Mouse (Mus musculus): Measurements from ENCODE around the gene Scd2. TPM values are rescaled to one million over a fixed set of nuclear protein-coding genes. Genes with fewer than 3 reads are reported as not detected.
"Not testable (repeated sequence)": the region's sequence is repeated elsewhere in the genome, so short reads cannot be mapped to it uniquely, and the experiment has no call there.

Gene Scd2
- polyA plus RNA-seq, 1 experiment from 2014 or later, result 290 TPM

DNA sequence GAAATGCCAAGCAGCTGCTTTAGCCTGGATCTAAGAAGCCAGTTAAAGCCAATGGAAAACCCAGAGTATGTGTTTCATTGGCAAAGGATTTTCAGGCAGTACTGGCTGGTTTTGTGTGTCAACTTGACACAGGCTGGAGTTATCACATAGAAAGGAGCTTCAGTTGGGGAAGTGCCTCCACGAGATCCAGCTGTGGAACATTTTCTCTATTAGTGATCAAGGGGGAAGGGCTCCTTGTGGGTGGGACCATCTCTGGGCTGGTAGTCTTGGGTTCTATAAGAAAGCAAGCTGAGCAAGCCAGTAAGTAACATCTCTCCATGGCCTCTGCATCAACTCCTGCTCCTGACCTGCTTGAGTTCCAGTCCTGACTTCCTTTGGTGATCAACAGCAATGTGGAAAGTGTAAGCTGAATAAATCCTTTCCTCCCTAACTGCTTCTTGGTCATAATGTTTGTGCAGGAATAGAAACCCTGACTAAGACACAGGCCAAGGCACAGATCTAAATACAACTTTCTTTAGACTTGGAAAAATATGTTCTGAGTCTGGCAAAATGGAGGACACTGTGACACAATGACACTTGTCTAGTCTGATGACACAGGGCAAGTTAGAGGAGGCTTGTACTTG is 11.5 kb upstream of the Scd2 start:
- not testable (repeated sequence) for H3K4me3 ChIP-seq (replicated peaks; ENCODE audit: low read length); H3K36me3 ChIP-seq (ENCODE audit: control insufficient read depth, insufficient read depth); H3K4me2 ChIP-seq (ENCODE audit: low read length); H3K27me3 ChIP-seq (replicated peaks; ENCODE audit: control insufficient read depth, insufficient read depth, low read length); H3K9me3 ChIP-seq (ENCODE audit: control insufficient read depth, low read length); H3K9ac ChIP-seq (replicated peaks; ENCODE audit: low read depth, low read length); H3K27ac ChIP-seq (ENCODE audit: low read length); ATAC-seq
- peaks cover 30% of the 10 kb centered on the region for H3K4me1 ChIP-seq (replicated peaks; ENCODE audit: control insufficient read depth, insufficient read depth, low read length)
- 29% methylated on average over 1 of the region's 1 CpGs for WGBS

GRCm38 (mm10) chr19:44282534-44283156 is 10.8 kb upstream of the Scd2 start:
- Histone ChIP-seq H3K9me3 (ENCODE audit: control insufficient read depth, low read length) (no peaks in the 10 kb centered on the region), H3K4me1 (replicated peaks; ENCODE audit: control insufficient read depth, insufficient read depth, low read length) (peaks cover 25% of the 10 kb centered on the region), H3K27me3 (replicated peaks; ENCODE audit: control insufficient read depth, insufficient read depth, low read length) (no peaks in the 10 kb centered on the region), H3K27ac (ENCODE audit: low read length) (peak overlapping the region; percentile 23; the same call in 1 of the 2 replicates), H3K4me3 (replicated peaks; ENCODE audit: low read length) (no peak overlapping the region), H3K36me3 (ENCODE audit: control insufficient read depth, insufficient read depth) (no peaks in the 10 kb centered on the region), H3K4me2 (ENCODE audit: low read length) (no peak overlapping the region), H3K9ac (replicated peaks; ENCODE audit: low read depth, low read length) (no peak overlapping the region)
- no peak for ATAC-seq
- 21% methylated on average over 9 of the region's 9 CpGs for WGBS

GRCm38 (mm10) chr19:44283157-44284024 is 10.1 kb upstream of the Scd2 start:
- H3K9ac ChIP-seq (replicated peaks; ENCODE audit: low read depth, low read length), result peak overlapping the region; percentile 51
- peak overlapping the region; percentile 97 for H3K27ac ChIP-seq (ENCODE audit: low read length)
- H3K36me3 ChIP-seq (ENCODE audit: control insufficient read depth, insufficient read depth), result no peaks in the 10 kb centered on the region
- H3K4me2 ChIP-seq (ENCODE audit: low read length), result peak overlapping the region; percentile 82
- no peak for ATAC-seq
- H3K27me3 ChIP-seq (replicated peaks; ENCODE audit: control insufficient read depth, insufficient read depth, low read length), result no peaks in the 10 kb centered on the region
- H3K4me3 ChIP-seq (replicated peaks; ENCODE audit: low read length), result peak overlapping the region; percentile 55
- 18% methylated on average over 15 of the region's 15 CpGs for WGBS
- H3K9me3 ChIP-seq (ENCODE audit: control insufficient read depth, low read length), result no peaks in the 10 kb centered on the region
- peaks cover 25% of the 10 kb centered on the region for H3K4me1 ChIP-seq (replicated peaks; ENCODE audit: control insufficient read depth, insufficient read depth, low read length)

GRCm38 (mm10) chr19:44284025-44284695 is 9.3 kb upstream of the Scd2 start:
- Histone ChIP-seq H3K9ac (replicated peaks; ENCODE audit: low read depth, low read length) (peak overlapping the region; percentile 74), H3K4me1 (replicated peaks; ENCODE audit: control insufficient read depth, insufficient read depth, low read length) (peaks cover 25% of the 10 kb centered on the region), H3K4me2 (ENCODE audit: low read length) (peak overlapping the region; percentile 82), H3K27ac (ENCODE audit: low read length) (peak overlapping the region; percentile 97), H3K36me3 (ENCODE audit: control insufficient read depth, insufficient read depth) (no peaks in the 10 kb centered on the region), H3K9me3 (ENCODE audit: control insufficient read depth, low read length) (no peaks in the 10 kb centered on the region), H3K4me3 (replicated peaks; ENCODE audit: low read length) (peak overlapping the region; percentile 55), H3K27me3 (replicated peaks; ENCODE audit: control insufficient read depth, insufficient read depth, low read length) (no peaks in the 10 kb centered on the region)
- WGBS, result 1% methylated on average over 38 of the region's 38 CpGs
- peak; percentile 98 for ATAC-seq

- H3K9ac ChIP-seq (replicated peaks; ENCODE audit: low read depth, low read length), result peak overlapping the region; percentile 74
- H3K4me2 ChIP-seq (ENCODE audit: low read length), result peak overlapping the region; percentile 82
- ATAC-seq, result peak; percentile 36
- H3K27ac ChIP-seq (ENCODE audit: low read length), result peak overlapping the region; percentile 97
- H3K36me3 ChIP-seq (ENCODE audit: control insufficient read depth, insufficient read depth), result no peaks in the 10 kb centered on the region
- no peaks in the 10 kb centered on the region for H3K9me3 ChIP-seq (ENCODE audit: control insufficient read depth, low read length)
- H3K4me1 ChIP-seq (replicated peaks; ENCODE audit: control insufficient read depth, insufficient read depth, low read length), result peaks cover 27% of the 10 kb centered on the region
- WGBS, result 3% methylated on average over 11 of the region's 11 CpGs
- H3K27me3 ChIP-seq (replicated peaks; ENCODE audit: control insufficient read depth, insufficient read depth, low read length), result no peaks in the 10 kb centered on the region
- H3K4me3 ChIP-seq (replicated peaks; ENCODE audit: low read length), result peak overlapping the region; percentile 55
Measured at GRCm38 (mm10) chr19:44284723-44285122, 8.8 kb upstream of the Scd2 start.

GRCm38 (mm10) chr19:44285554-44285953 is 7.9 kb upstream of the Scd2 start:
- 78% methylated on average over 8 of the region's 8 CpGs for WGBS

DNA sequence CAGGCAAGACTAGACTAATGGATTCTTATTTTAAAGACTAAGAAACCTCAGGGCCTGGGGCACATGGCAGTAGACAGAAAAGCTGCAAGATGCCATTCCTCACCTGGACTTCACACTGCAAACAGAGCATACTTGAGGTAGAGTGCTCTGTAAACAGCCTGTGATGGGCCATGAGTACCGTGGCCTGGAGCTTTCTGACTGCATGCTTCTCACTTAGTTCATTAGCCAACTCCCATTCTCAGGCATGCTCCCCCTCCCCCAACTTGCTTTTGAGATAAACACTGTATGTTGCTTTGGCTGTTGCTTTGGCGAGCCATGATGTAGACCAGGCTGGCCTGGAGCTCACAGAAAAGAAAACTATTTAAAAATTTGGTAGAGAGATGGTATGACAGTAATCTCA is 7.4 kb upstream of the Scd2 start:
- ATAC-seq, result no peak
- Histone ChIP-seq H3K9me3 (ENCODE audit: control insufficient read depth, low read length) (no peaks in the 10 kb centered on the region), H3K9ac (replicated peaks; ENCODE audit: low read depth, low read length) (no peak overlapping the region), H3K4me3 (replicated peaks; ENCODE audit: low read length) (no peak overlapping the region), H3K4me1 (replicated peaks; ENCODE audit: control insufficient read depth, insufficient read depth, low read length) (peaks cover 24% of the 10 kb centered on the region), H3K36me3 (ENCODE audit: control insufficient read depth, insufficient read depth) (no peaks in the 10 kb centered on the region), H3K27me3 (replicated peaks; ENCODE audit: control insufficient read depth, insufficient read depth, low read length) (no peaks in the 10 kb centered on the region), H3K27ac (ENCODE audit: low read length) (no peak overlapping the region), H3K4me2 (ENCODE audit: low read length) (no peak overlapping the region)
- 43% methylated on average over 2 of the region's 2 CpGs for WGBS

More at GRCm38 (mm10) chr19:44285554-44285953, 7.9 kb upstream of the Scd2 start:
- no peak overlapping the region for H3K9ac ChIP-seq (replicated peaks; ENCODE audit: low read depth, low read length)
- no peak for ATAC-seq
- H3K27ac ChIP-seq (ENCODE audit: low read length), result no peak overlapping the region
- H3K9me3 ChIP-seq (ENCODE audit: control insufficient read depth, low read length), result no peaks in the 10 kb centered on the region
- peaks cover 27% of the 10 kb centered on the region for H3K4me1 ChIP-seq (replicated peaks; ENCODE audit: control insufficient read depth, insufficient read depth, low read length)
- H3K4me2 ChIP-seq (ENCODE audit: low read length), result no peak overlapping the region
- H3K27me3 ChIP-seq (replicated peaks; ENCODE audit: control insufficient read depth, insufficient read depth, low read length), result no peaks in the 10 kb centered on the region
- no peaks in the 10 kb centered on the region for H3K36me3 ChIP-seq (ENCODE audit: control insufficient read depth, insufficient read depth)
- no peak overlapping the region for H3K4me3 ChIP-seq (replicated peaks; ENCODE audit: low read length)

DNA sequence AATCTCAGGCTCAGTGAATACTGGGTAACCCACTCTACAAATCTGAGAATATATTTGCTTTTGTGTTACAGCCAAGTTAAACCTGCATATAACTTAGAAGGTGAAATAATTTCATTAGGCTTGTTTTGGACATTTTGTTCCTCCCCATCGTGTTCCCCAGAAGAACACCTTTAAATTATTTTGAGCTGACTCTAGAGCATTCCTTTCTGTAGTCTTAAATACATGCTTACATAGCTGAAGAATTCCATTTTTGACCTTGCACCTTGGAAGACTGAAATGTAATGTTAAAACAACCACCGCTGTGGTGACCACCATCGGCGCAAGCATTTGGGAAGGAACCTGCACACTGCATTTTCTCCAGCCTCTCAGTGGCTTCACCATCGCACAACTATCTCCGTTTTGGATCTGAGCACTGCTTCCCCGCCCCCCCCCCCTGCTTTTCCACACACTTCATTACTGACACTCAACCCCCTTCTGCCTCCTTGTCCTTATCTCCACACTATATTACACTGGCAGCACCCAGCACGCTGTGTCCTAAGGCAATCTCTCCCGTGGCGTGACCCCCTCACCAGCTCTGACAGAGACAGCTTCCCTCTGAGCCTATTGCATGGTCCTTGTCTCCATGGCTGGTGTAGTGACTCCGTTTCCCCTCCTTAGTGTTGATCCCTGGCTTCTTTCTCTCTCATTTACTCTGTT is 5.9 kb upstream of the Scd2 start:
- H3K9me3 ChIP-seq (ENCODE audit: control insufficient read depth, low read length), result no peaks in the 10 kb centered on the region
- H3K36me3 ChIP-seq (ENCODE audit: control insufficient read depth, insufficient read depth), result no peaks in the 10 kb centered on the region
- no peak for ATAC-seq
- no peak overlapping the region for H3K4me2 ChIP-seq (ENCODE audit: low read length)
- no peak overlapping the region for H3K4me3 ChIP-seq (replicated peaks; ENCODE audit: low read length)
- 87% methylated on average over 11 of the region's 11 CpGs for WGBS
- H3K4me1 ChIP-seq (replicated peaks; ENCODE audit: control insufficient read depth, insufficient read depth, low read length), result peaks cover 25% of the 10 kb centered on the region
- no peak overlapping the region for H3K27ac ChIP-seq (ENCODE audit: low read length)
- H3K9ac ChIP-seq (replicated peaks; ENCODE audit: low read depth, low read length), result no peak overlapping the region
- no peaks in the 10 kb centered on the region for H3K27me3 ChIP-seq (replicated peaks; ENCODE audit: control insufficient read depth, insufficient read depth, low read length)

Data from forebrain, embryonic 16.5 days (tissue).